Mouse (Mus musculus) heart, adult 2 months (tissue): ENCODE measurements around the gene Daxx. TPM values are rescaled to one million over a fixed set of nuclear protein-coding genes. Genes with fewer than 3 reads are reported as not detected.
"Not testable (repeated sequence)": the region's sequence is repeated elsewhere in the genome, so short reads cannot be mapped to it uniquely, and the experiment has no call there.

Source experiments
- DNase-seq, 2 experiments: peaks; one replicate each; pipeline ENCODE4 v3.0.0; 2021
- H3K27ac ChIP-seq: fragments of 200-600 bp; 2 replicates; pipeline ENCODE4 v1.8.1; 2022
- H3K27me3 ChIP-seq: fragments of 200-500 bp; 2 replicates; pipeline ENCODE4 v1.6.1; 2012; ENCODE audit warnings: mild to moderate bottlenecking, low read length, inconsistent platforms, mixed read lengths; ENCODE audit not compliant: control insufficient read depth, insufficient read depth
- H3K36me3 ChIP-seq: fragments of 200-500 bp; 2 replicates; pipeline ENCODE4 v1.6.1; 2012; ENCODE audit warnings: low read length, inconsistent platforms; ENCODE audit not compliant: control insufficient read depth, insufficient read depth
- H3K4me1 ChIP-seq: fragments of 200-500 bp; 2 replicates; pipeline ENCODE4 v1.6.1; 2011; ENCODE audit warnings: low read length; ENCODE audit not compliant: control insufficient read depth, insufficient read depth
- H3K4me3 ChIP-seq: fragments of 200-600 bp; 2 replicates; pipeline ENCODE4 v1.8.1; 2022
- H3K79me2 ChIP-seq: fragments of 200-500 bp; replicated peaks from 2 replicates; pipeline ENCODE4 v1.6.1; 2012; ENCODE audit warnings: mild to moderate bottlenecking, inconsistent platforms, low read length, moderate library complexity, mixed read lengths; ENCODE audit not compliant: control insufficient read depth, insufficient read depth
- H3K9ac ChIP-seq: fragments of 200-500 bp; 2 replicates; pipeline ENCODE4 v1.6.1; 2012; ENCODE audit warnings: low read depth, mild to moderate bottlenecking, control low read depth, inconsistent platforms, low read length, mixed read lengths
- CTCF ChIP-seq: fragments of 200-600 bp; IDR thresholded peaks from 2 replicates; pipeline ENCODE4 v1.8.1; 2022; ENCODE audit warnings: antibody characterized with exemption, mild to moderate bottlenecking, moderate library complexity
- EP300 ChIP-seq: fragments of 200-500 bp; IDR thresholded peaks from 2 replicates; pipeline ENCODE4 v1.6.1; 2011; ENCODE audit warnings: low read depth, low read length, control low read depth; ENCODE audit not compliant: insufficient read depth
- POLR2A ChIP-seq: fragments of 200-500 bp; IDR thresholded peaks from 2 replicates; pipeline ENCODE4 v1.6.1; 2011; ENCODE audit warnings: mild to moderate bottlenecking, low read depth, low read length, control low read depth; ENCODE audit not compliant: insufficient read depth
- WGBS: fragments of 180-500 bp; shearing (Covaris S2); methylation state at CpG from one replicate; pipeline ENCODE4 v1.1.7; 2018; 5-methylcytosine and 5-hydroxymethylcytosine counted together
- intact Hi-C: fragments of 180-260 bp; cut with DNase I; formaldehyde crosslinking; loops from one replicate; pipeline ENCODE4 v1.15.1; 2025
- polyA plus RNA-seq: library from polyadenylated mRNA; depleted of rRNA; stranded (reverse); fragments of >200 nt; gene quantifications from 2 replicates; pipeline ENCODE4 v1.2.3, GENCODE M21; 2012
- total RNA-seq, 2 experiments: library from RNA; stranded (reverse); gene quantifications; 2 replicates each; pipeline ENCODE4 v1.2.3; 2021

Gene Daxx
- total and polyA plus RNA-seq, 3 experiments = 11.5 to 20.5 (median 16.4) TPM

DNA sequence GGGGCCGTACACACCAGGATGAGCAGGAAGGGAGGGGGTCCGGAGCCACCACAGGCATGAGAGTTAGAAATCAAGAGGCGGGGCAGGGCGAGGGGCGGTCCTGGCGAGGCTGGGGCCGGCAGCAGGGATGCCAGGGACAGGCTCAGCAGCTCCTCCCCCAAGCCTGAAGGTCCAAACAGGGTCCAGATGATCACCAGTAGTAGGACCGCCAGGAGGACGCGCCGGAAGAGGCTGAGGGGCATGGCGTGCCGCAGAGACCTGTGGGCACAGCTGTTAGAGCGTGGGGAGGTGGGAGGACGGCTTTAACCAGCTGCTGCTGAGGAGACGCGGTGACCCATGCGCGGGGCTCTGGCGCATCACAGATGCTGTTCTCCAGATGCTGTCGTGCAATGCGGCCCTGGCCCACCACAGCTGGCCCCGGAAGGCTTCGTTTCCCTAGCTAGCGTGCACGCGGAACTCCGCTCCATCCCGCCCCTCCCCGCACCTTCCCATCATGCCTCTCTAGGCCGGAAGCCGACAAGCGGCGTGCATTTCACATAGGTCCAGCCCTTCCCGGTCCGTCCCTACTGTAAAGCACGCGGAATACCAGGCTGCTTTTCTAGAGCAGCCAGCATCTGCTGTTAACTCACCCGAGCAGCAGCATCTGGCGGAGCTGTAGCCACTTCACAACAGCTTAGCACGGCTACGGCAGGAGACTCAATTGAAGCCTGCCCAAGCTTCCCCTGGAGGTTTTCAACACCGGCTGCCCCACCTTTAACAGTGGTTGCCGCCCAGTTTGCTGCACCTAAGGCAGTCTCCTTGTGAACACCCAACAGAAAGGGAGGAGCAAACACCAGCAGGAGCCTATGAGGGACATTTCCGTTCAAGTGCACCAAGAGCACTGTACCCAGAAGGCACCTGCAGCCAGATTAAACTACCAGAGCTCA, 42.1 kb downstream of the Daxx start, which contains the start of gene B3galt4:
Gene B3galt4, minus strand, starts transcription at position 468 of the 926 bp plus-strand sequence.
- 1% methylated on average over 45 of the region's 45 CpGs for WGBS
- H3K79me2 ChIP-seq = no peaks in the 10 kb centered on the region
- peak within 1 kb of the TSS; percentile 68 for H3K4me3 ChIP-seq
- H3K9ac ChIP-seq = peak within 1 kb of the TSS; percentile 74
- peaks cover 7% of the 10 kb centered on the region for H3K4me1 ChIP-seq
- H3K27ac ChIP-seq = peak within 1 kb of the TSS; percentile 67
- TF ChIP-seq POLR2A (no peak; the same call in none of the 2 replicates), CTCF (no peak), EP300 (no peak)
- intact Hi-C loops = loop anchor here (1.0 kb wide), 1 partner anchor 11 kb away; the partner anchor contains the start of genes Pfdn6 and Wdr46
- peaks cover 3% of the 10 kb centered on the region; the same call in 1 of the 2 replicates for H3K36me3 ChIP-seq
- peak; percentile 80 to 83 for DNase-seq
- H3K27me3 ChIP-seq = no peaks in the 10 kb centered on the region

DNA sequence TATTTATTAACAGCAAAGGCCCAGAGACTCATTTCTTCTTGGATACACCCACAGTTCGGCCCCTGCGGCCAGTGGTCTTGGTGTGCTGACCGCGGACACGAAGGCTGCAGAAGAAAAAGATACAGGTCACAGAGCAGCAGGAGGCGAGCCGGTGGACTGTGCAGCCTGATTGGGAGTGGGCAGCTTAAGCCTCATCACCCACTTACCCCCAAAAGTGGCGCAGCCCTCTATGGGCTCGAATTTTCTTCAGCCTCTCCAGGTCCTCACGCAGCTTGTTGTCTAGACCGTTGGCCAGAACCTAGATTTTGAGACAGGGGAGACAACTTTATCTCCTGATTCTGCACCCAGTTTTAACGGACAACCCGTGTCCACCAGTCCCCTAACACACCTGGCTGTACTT, 42.8 kb downstream of the Daxx start:
- DNase-seq = peak in 1 of 2 experiments; percentile 21
- 82% methylated on average over 13 of the region's 13 CpGs for WGBS
- H3K27me3 ChIP-seq, H3K4me3 ChIP-seq, H3K9ac ChIP-seq, intact Hi-C loops, H3K36me3 ChIP-seq, H3K27ac ChIP-seq, H3K4me1 ChIP-seq, H3K79me2 ChIP-seq: not testable (repeated sequence)

DNA sequence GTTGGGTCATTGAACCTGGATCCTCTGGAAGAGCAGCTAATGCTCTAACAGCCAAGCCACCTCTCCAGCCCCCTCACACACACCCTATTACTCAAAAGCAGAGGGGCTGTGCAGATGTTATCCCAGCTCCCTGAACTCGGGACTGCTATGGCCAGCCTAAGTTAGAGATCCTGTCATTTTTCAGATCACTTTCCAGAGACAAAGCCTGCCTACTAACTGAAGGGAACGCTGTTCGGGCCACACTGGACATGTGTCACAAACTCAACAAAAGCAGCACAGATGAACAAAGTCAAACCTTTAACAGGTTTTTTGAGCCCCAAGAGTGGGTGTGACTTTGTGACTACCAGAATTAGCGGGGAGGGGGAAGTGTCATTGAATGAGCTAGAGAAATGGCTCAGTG, 43.7 kb downstream of the Daxx start:
- no peak for TF ChIP-seq CTCF
- no peak for TF ChIP-seq POLR2A
- TF ChIP-seq EP300 = no peak
- intact Hi-C loops = no loop called here
- Histone ChIP-seq H3K9ac (no peak overlapping the region), H3K27ac (no peak overlapping the region), H3K27me3 (no peaks in the 10 kb centered on the region), H3K4me1 (peaks cover 7% of the 10 kb centered on the region), H3K79me2 (no peaks in the 10 kb centered on the region), H3K4me3 (no peak overlapping the region), H3K36me3 (peaks cover 3% of the 10 kb centered on the region; the same call in 1 of the 2 replicates)
- no peak for DNase-seq
- WGBS = 80% methylated on average over 4 of the region's 4 CpGs

DNA sequence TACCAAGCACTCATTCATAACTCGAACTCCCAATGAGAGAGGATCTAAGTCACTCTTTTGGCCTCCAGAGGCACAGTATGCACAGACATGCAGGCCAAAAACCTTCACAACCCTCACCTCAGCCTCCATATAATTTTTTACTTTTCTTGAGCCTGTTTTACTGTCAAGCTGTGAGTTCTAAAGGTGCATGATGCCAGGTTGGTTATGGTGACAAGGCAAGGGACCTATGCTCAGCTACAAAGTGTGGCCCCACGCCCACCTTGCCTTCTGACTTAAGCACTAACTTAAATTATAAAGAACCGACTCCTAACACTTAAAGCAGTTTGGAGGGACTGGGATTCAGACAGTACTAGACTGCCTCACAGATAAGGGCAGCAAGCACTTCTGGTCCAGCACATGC, 44.1 kb downstream of the Daxx start:
- no peak overlapping the region for H3K4me3 ChIP-seq
- H3K9ac ChIP-seq = no peak overlapping the region
- 71% methylated on average over 3 of the region's 3 CpGs for WGBS
- H3K36me3 ChIP-seq = peaks cover 3% of the 10 kb centered on the region; the same call in 1 of the 2 replicates
- TF ChIP-seq POLR2A (no peak), EP300 (no peak), CTCF (no peak)
- H3K79me2 ChIP-seq = no peaks in the 10 kb centered on the region
- no peak for DNase-seq
- H3K4me1 ChIP-seq = peaks cover 7% of the 10 kb centered on the region
- H3K27me3 ChIP-seq = no peaks in the 10 kb centered on the region
- no peak overlapping the region for H3K27ac ChIP-seq
- intact Hi-C loops = no loop called here

DNA sequence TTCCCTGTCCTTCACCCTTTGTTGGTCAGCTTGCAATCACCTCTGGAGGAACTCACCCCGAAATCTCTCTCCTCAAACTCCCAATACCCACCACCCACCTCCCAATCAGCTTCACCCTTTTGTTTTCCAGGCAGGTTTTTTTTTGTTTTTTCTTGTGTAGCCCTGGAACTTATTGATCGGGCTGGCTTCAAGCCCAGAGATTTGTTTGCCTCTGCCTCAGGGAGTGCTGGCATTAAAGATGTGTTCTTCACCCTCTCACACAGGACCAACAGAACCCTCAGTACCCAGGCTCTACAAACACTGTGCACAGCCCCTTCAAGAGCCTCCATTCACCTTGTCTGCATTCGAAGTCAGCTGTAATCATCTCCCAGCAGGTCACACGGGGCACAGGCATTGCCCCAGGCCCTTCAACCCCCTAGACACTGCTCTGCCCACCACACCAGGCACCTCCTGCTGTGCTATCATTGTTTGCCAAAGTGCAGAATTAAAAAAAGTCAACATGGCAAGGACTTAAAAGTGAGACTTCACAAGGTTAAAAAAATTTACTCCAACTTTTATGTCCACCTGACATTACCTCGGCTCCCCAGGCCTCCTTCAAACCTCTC, 44.8 kb downstream of the Daxx start:
- peaks cover 3% of the 10 kb centered on the region; the same call in 1 of the 2 replicates for H3K36me3 ChIP-seq
- intact Hi-C loops = loop anchor here (2.0 kb wide), 1 partner anchor 73 kb away; no protein-coding TSS in a partner anchor
- WGBS = 36% methylated on average over 5 of the region's 5 CpGs
- peaks cover 7% of the 10 kb centered on the region for H3K4me1 ChIP-seq
- no peak for DNase-seq
- H3K27me3 ChIP-seq = no peaks in the 10 kb centered on the region
- H3K79me2 ChIP-seq = no peaks in the 10 kb centered on the region
- peak overlapping the region; percentile 19 for H3K9ac ChIP-seq
- no peak overlapping the region; the same call in 1 of the 2 replicates for H3K27ac ChIP-seq
- H3K4me3 ChIP-seq = no peak overlapping the region
- no peak for TF ChIP-seq POLR2A
- TF ChIP-seq CTCF = no peak
- no peak for TF ChIP-seq EP300
